Mouse (Mus musculus) hindbrain, embryonic 11.5 days (tissue): ENCODE measurements around the gene Dclre1b. TPM values are rescaled to one million over a fixed set of nuclear protein-coding genes. Genes with fewer than 3 reads are reported as not detected.

Experiments
- polyA plus RNA-seq: library from polyadenylated mRNA; unstranded; fragments of >200 nt; fragmentation: Nextera tagmentation; extraction: Ambion mirVana; gene quantifications from 2 replicates; pipeline ENCODE4 v1.2.1, GENCODE M21; 2014

Dclre1b gene
- polyA plus RNA-seq, 1 experiment from 2014 or later: 40.3 TPM

Other genes starting within 250 kb of the Dclre1b start
- gene Syt6, start 234.2 kb downstream of the Dclre1b start, polyA plus RNA-seq: 2.7 and 3.1 TPM in 2 replicates
- 0.22 TPM in 1 of 2 replicates, not detected in the other for gene Atg4a-ps, start 163.4 kb downstream of the Dclre1b start, polyA plus RNA-seq
- gene Olfml3, start 71.4 kb downstream of the Dclre1b start, polyA plus RNA-seq: 12.4 and 13.3 TPM in 2 replicates
- not detected in 2 replicates for gene Gm10964, start 70.1 kb downstream of the Dclre1b start, polyA plus RNA-seq
- gene Hipk1, start 17.9 kb downstream of the Dclre1b start, polyA plus RNA-seq: 14.9 and 17.4 TPM in 2 replicates
- gene Ap4b1, start 76 bp upstream of the Dclre1b start, polyA plus RNA-seq: 24.7 and 25.2 TPM in 2 replicates
- gene Gm43064, start 129 bp upstream of the Dclre1b start, polyA plus RNA-seq: 0.14 and 0.37 TPM in 2 replicates
- gene Bcl2l15, start 23.2 kb upstream of the Dclre1b start, polyA plus RNA-seq: 0.18 and 0.65 TPM in 2 replicates
- 0.08 TPM in 1 of 2 replicates, not detected in the other for gene Ptpn22, start 50.4 kb upstream of the Dclre1b start, polyA plus RNA-seq
- 20.0 and 22.7 TPM in 2 replicates for gene Rsbn1, start 104.7 kb upstream of the Dclre1b start, polyA plus RNA-seq
- gene Phtf1, start 158.7 kb upstream of the Dclre1b start, polyA plus RNA-seq: 49.3 and 53.0 TPM in 2 replicates